Mouse (Mus musculus): ENCODE measurements at regions not wholly inside any gene's neighbourhood (a gene's known extent, or its start where the extent isn't known, plus 50 kb on each side); places are given as distances from the start of the nearest gene placed in this dataset.

- no peak for TF ChIP-seq POLR2A (IDR thresholded peaks at IDR 0.05; ENCODE audit: insufficient read depth, low read depth, low read length)
- no peak for TF ChIP-seq CTCF (IDR thresholded peaks at IDR 0.05; ENCODE audit: insufficient read depth, low read depth, low read length)
These were observed 278.9 kb upstream of the Zmiz1 start for GRCm38 (mm10) chr14:25180126-25180525.

All from olfactory bulb, adult 2 months (tissue).